Mouse (Mus musculus): ENCODE measurements at regions not wholly inside any gene's neighbourhood (a gene's known extent, or its start where the extent isn't known, plus 50 kb on each side); places are given as distances from the start of the nearest gene placed in this dataset.

- TF ChIP-seq POLR2AphosphoS5 (IDR thresholded peaks at IDR 0.05; ENCODE audit: insufficient replicate concordance, low read depth, low read length) (no peak), GATA1 (IDR thresholded peaks at IDR 0.05; ENCODE audit: borderline replicate concordance, low read length) (no peak), CTCF (IDR thresholded peaks at IDR 0.05; ENCODE audit: low read depth, low read length) (no peak), TAL1 (conservative IDR thresholded peaks at IDR 0.05; ENCODE audit: low read depth, low read length) (no peak)
Measured at GRCm38 (mm10) chr4:8398969-8399368, 160.1 kb upstream of the Car8 start.

Measured in G1E (cell line).